Mouse (Mus musculus): ENCODE results near the gene LTO1. TPM values are rescaled to one million over a fixed set of nuclear protein-coding genes. Genes with fewer than 3 reads are reported as not detected.

Gene LTO1
- polyA plus RNA-seq, 1 experiment = 20.1 TPM

- H3K27me3 ChIP-seq (replicated peaks) = peaks cover 66% of the 10 kb centered on the region
- no peak for TF ChIP-seq FLI1 (IDR thresholded peaks at IDR 0.05; ENCODE audit: low read length)
- TF ChIP-seq GATA1 (IDR thresholded peaks at IDR 0.05; ENCODE audit: borderline replicate concordance, low read length) = no peak
- H3K4me1 ChIP-seq = peaks cover 31% of the 10 kb centered on the region
- H3K36me3 ChIP-seq (replicated peaks; ENCODE audit: low read length) = no peaks in the 10 kb centered on the region
- H3K9me3 ChIP-seq = peaks cover 9% of the 10 kb centered on the region
- H3K4me3 ChIP-seq (replicated peaks) = peak overlapping the region; percentile 31
Observed at GRCm38 (mm10) chr7:144958509-144959395, 43.9 kb downstream of the LTO1 start.

- peaks cover 24% of the 10 kb centered on the region for H3K4me1 ChIP-seq
- peaks cover 4% of the 10 kb centered on the region; the same call in 1 of the 2 replicates for H3K9me3 ChIP-seq
- H3K4me3 ChIP-seq (replicated peaks) = no peak overlapping the region
- TF ChIP-seq FLI1 (IDR thresholded peaks at IDR 0.05; ENCODE audit: low read length) = no peak
- TF ChIP-seq GATA1 (IDR thresholded peaks at IDR 0.05; ENCODE audit: borderline replicate concordance, low read length) = no peak
- H3K36me3 ChIP-seq (replicated peaks; ENCODE audit: low read length) = no peaks in the 10 kb centered on the region
- H3K27me3 ChIP-seq (replicated peaks) = peaks cover 60% of the 10 kb centered on the region
Observed at GRCm38 (mm10) chr7:144963911-144964310, 49.0 kb downstream of the LTO1 start.

GRCm38 (mm10) chr7:144964316-144964715, 49.4 kb downstream of the LTO1 start:
- Histone ChIP-seq H3K9me3 (peaks cover 4% of the 10 kb centered on the region; the same call in 1 of the 2 replicates), H3K4me3 (replicated peaks) (no peak overlapping the region), H3K36me3 (replicated peaks; ENCODE audit: low read length) (no peaks in the 10 kb centered on the region), H3K27me3 (replicated peaks) (peaks cover 61% of the 10 kb centered on the region), H3K4me1 (peaks cover 22% of the 10 kb centered on the region)
- no peak for TF ChIP-seq GATA1 (IDR thresholded peaks at IDR 0.05; ENCODE audit: borderline replicate concordance, low read length)
- TF ChIP-seq FLI1 (IDR thresholded peaks at IDR 0.05; ENCODE audit: low read length) = no peak

- TF ChIP-seq GATA1 (IDR thresholded peaks at IDR 0.05; ENCODE audit: borderline replicate concordance, low read length) (no peak), FLI1 (IDR thresholded peaks at IDR 0.05; ENCODE audit: low read length) (no peak)
- peaks cover 62% of the 10 kb centered on the region for H3K27me3 ChIP-seq (replicated peaks)
- H3K4me3 ChIP-seq (replicated peaks) = no peak overlapping the region
- H3K4me1 ChIP-seq = peaks cover 25% of the 10 kb centered on the region
- no peaks in the 10 kb centered on the region for H3K36me3 ChIP-seq (replicated peaks; ENCODE audit: low read length)
- peaks cover 4% of the 10 kb centered on the region; the same call in 1 of the 2 replicates for H3K9me3 ChIP-seq
Observed at GRCm38 (mm10) chr7:144965893-144966292, 51.0 kb downstream of the LTO1 start.

- Histone ChIP-seq H3K4me1 (peaks cover 21% of the 10 kb centered on the region), H3K4me3 (replicated peaks) (peak overlapping the region; percentile 42), H3K27me3 (replicated peaks) (peaks cover 55% of the 10 kb centered on the region), H3K36me3 (replicated peaks; ENCODE audit: low read length) (no peaks in the 10 kb centered on the region), H3K9me3 (peaks cover 11% of the 10 kb centered on the region)
- TF ChIP-seq FLI1 (IDR thresholded peaks at IDR 0.05; ENCODE audit: low read length) (no peak), GATA1 (IDR thresholded peaks at IDR 0.05; ENCODE audit: borderline replicate concordance, low read length) (no peak)
Observed at GRCm38 (mm10) chr7:144970997-144971768, 56.3 kb downstream of the LTO1 start.

GRCm38 (mm10) chr7:144971769-144972168, 56.9 kb downstream of the LTO1 start:
- H3K9me3 ChIP-seq = peaks cover 16% of the 10 kb centered on the region
- H3K36me3 ChIP-seq (replicated peaks; ENCODE audit: low read length) = no peaks in the 10 kb centered on the region
- no peak for TF ChIP-seq GATA1 (IDR thresholded peaks at IDR 0.05; ENCODE audit: borderline replicate concordance, low read length)
- no peak for TF ChIP-seq FLI1 (IDR thresholded peaks at IDR 0.05; ENCODE audit: low read length)
- no peak overlapping the region for H3K4me3 ChIP-seq (replicated peaks)
- H3K4me1 ChIP-seq = peaks cover 21% of the 10 kb centered on the region
- peaks cover 59% of the 10 kb centered on the region for H3K27me3 ChIP-seq (replicated peaks)

- TF ChIP-seq GATA1 (IDR thresholded peaks at IDR 0.05; ENCODE audit: borderline replicate concordance, low read length) (no peak), FLI1 (IDR thresholded peaks at IDR 0.05; ENCODE audit: low read length) (no peak)
- Histone ChIP-seq H3K27me3 (replicated peaks) (peaks cover 55% of the 10 kb centered on the region), H3K4me3 (replicated peaks) (no peak overlapping the region)
Observed at GRCm38 (mm10) chr7:144973461-144973860, 58.6 kb downstream of the LTO1 start.

GRCm38 (mm10) chr7:144977121-144977520, 62.2 kb downstream of the LTO1 start:
- Histone ChIP-seq H3K36me3 (replicated peaks; ENCODE audit: low read length) (no peaks in the 10 kb centered on the region), H3K4me3 (replicated peaks) (no peak overlapping the region)

More at GRCm38 (mm10) chr7:144973461-144973860, 58.6 kb downstream of the LTO1 start:
- peaks cover 24% of the 10 kb centered on the region for H3K4me1 ChIP-seq
- no peaks in the 10 kb centered on the region for H3K36me3 ChIP-seq (replicated peaks; ENCODE audit: low read length)
- peaks cover 16% of the 10 kb centered on the region for H3K9me3 ChIP-seq

GRCm38 (mm10) chr7:144979814-144980213, 64.9 kb downstream of the LTO1 start:
- H3K4me1 ChIP-seq = peaks cover 20% of the 10 kb centered on the region
- TF ChIP-seq GATA1 (IDR thresholded peaks at IDR 0.05; ENCODE audit: borderline replicate concordance, low read length) (no peak), FLI1 (IDR thresholded peaks at IDR 0.05; ENCODE audit: low read length) (no peak)
- no peak overlapping the region for H3K4me3 ChIP-seq (replicated peaks)
- no peaks in the 10 kb centered on the region for H3K36me3 ChIP-seq (replicated peaks; ENCODE audit: low read length)
- peaks cover 37% of the 10 kb centered on the region for H3K9me3 ChIP-seq
- peaks cover 49% of the 10 kb centered on the region for H3K27me3 ChIP-seq (replicated peaks)

More at GRCm38 (mm10) chr7:144977121-144977520, 62.2 kb downstream of the LTO1 start:
- peaks cover 27% of the 10 kb centered on the region for H3K9me3 ChIP-seq
- peaks cover 15% of the 10 kb centered on the region for H3K4me1 ChIP-seq
- TF ChIP-seq FLI1 (IDR thresholded peaks at IDR 0.05; ENCODE audit: low read length) = no peak
- TF ChIP-seq GATA1 (IDR thresholded peaks at IDR 0.05; ENCODE audit: borderline replicate concordance, low read length) = no peak
- peaks cover 44% of the 10 kb centered on the region for H3K27me3 ChIP-seq (replicated peaks)

Other genes with a start within 250 kb of the LTO1 start
- not detected in 2 replicates for gene Ano1, start 163.1 kb upstream of the LTO1 start, polyA plus RNA-seq (2012; ENCODE audit: insufficient read depth, low replicate concordance)
- 7.0 and 9.2 TPM in 2 replicates for gene Fgf3, start 77.0 kb upstream of the LTO1 start, polyA plus RNA-seq (2012; ENCODE audit: insufficient read depth, low replicate concordance)
- gene Fgf4, start 67.7 kb upstream of the LTO1 start, polyA plus RNA-seq (2012; ENCODE audit: insufficient read depth, low replicate concordance) = not detected in 2 replicates
- 1.3 TPM in 1 of 2 replicates, not detected in the other for gene Fgf15, start 18.6 kb upstream of the LTO1 start, polyA plus RNA-seq (2012; ENCODE audit: insufficient read depth, low replicate concordance)
- 12.9 and 17.6 TPM in 2 replicates for gene Ccnd1, start 24.8 kb downstream of the LTO1 start, polyA plus RNA-seq (2012; ENCODE audit: insufficient read depth, low replicate concordance)